Mouse (Mus musculus) neural tube, embryonic 10.5 days (tissue): ENCODE results near the gene Ndst4.
A peak's percentile ranks its signal among the peaks of the same experiment; 100 is the strongest.

Experiments used
- DNase-seq: peaks from one replicate; pipeline ENCODE4 v3.0.0-alpha.2; 2017; ENCODE audit warnings: low spot score; ENCODE audit errors: extremely low spot score

Ndst4 gene

DNA sequence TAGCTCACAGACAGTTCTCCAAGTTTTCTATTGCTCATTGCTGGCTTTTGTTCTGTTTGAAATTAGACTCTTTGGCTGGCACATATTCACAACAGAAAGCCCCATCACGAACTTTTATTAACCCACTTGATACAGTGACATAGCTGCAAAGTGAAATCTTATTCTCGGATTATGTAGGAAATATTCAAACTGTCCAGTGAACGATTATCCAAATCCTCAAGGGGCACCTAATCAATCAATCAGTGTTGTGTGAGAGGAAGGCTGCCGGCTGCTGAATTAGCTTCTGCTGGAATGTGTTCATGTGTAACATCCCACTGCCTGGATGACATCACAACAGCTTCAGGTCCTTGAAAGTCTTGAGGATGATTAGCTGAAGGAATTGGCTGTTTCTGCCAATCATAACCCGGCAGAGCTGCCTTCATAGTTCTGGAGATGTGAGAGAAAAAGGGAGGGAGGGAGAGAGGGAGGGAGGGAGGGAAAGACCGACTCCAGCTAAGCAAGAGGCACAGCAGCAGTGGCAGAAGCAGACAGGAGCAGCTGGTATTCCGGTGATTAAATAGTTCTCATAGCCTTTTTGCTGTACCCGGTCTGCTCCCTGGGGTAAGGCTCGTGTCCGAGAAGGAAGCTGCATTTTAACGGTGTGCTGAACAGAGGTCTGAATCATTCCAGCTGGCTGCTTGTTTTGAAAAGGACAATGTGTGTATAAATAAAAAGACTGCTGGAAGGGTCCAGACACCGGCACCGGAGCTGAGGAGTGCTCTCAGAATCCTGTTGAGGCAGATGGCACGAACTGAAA is at the start of gene Ndst4:
TSS of gene Ndst4 (plus strand) at position 476 of the 796 bp plus-strand sequence.
- peak; percentile 61 for DNase-seq

DNA sequence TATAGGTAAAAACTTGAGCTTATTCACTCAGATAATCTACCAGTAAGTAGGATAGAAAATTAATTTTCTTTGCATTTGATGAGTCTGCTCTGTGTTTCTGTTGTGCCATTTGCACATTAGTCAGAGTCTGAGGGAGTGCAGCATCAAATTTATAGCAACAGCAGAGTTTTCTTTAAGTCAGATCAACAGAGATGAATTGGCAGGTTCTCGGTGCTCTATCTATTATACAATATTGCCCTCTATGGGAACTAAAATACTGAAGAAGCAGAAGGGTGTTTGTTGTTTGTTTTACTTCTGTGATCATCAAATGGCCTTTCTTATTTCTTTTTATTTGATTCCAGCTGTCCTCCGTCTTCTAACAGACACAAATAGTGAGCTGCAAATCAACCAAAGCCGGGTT is 6.4 kb upstream of the Ndst4 start:
- no peak for DNase-seq

DNA sequence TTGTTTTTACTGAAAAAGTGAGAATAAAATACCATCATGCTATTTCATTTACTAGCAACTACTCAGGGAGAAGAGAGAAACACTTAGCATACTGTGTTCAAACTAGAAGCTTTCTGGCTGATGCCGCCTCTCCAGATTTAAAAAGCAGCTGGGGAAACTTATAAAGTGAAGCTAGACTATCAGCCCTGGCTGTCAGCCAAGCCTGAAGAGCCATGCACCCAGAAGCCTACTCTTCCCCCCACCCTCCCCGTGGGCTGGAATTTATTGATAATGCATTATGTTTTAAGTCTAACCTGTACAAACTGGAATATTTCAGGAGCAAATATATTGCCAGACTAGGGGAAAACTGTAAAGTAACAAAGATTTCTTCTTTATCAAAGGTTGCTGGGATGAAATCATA is 2.6 kb downstream of the Ndst4 start:
- no peak for DNase-seq

DNA sequence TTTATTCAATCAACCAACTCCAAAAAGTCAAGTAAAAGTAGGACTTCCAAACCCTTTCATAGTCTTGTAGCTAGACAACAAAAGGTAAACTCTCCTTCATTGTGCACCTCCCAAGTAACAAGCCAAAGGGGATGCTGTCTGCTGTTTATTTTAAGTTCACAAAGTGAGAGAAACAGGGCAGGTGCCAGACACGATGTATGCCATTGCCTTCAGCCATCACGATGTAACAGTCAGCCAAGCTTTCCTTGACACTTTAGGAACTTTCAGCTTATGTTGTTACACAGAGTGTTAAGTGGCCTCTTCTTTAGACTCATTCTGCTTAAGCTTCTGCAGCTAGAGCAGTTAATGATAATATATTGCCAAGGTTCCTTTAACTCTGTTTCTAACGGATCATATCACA is 3.1 kb downstream of the Ndst4 start:
- DNase-seq, result no peak

DNA sequence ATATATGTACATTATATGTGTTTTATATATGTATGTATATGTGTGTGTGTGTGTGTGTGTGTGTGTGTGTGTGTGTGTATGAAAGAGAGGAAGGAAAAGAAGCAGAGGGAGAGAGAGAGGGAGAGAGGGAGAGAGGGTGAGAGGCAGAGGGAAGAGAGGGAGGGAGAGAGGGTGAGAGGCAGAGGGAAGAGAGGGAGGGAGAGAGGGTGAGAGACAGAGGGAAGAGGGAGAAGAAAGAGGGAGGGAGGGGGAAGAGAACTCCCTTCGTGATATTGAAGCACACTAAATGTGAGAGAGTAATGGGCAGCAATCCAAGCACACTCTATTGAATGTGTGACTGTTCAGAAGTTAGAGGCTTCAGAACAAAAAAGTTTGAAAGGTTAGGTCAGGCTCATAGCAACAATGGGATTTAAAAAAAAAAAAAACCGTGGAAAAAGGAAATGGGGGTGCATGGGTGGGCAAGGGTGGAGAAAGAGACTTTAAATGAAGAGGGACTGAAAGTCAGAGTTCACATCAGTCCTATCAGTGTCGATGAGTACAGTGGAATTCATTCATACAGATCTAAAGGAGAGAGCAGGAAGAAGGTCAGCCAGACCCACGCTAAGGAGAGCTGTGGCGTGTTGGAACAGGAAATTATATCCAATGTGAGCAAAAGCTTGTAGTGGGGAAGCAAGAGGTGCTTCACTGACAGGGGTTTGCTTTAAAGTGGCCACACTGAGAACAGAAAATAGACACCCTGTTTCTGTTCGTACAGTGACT is 63.2 kb downstream of the Ndst4 start:
- DNase-seq, result no peak

DNA sequence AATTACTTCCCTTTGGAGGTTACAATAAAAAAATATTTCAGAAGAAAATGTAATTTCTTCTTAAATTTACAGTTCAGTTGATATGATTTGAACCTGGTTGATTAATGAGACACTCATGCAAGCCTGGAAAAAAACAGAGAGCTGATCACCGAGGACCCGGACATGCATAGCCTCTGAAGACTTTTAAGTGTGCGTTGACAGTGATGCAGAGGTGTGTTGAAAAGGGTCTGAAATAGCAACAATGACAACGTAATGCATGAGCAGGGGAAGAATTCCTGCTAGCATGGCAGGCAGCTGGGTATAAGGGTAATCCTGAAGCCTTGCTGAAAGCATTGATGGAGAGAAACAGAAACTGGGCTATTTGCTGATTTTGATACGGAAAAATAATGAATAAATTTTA is 106.2 kb downstream of the Ndst4 start:
- DNase-seq, result no peak

DNA sequence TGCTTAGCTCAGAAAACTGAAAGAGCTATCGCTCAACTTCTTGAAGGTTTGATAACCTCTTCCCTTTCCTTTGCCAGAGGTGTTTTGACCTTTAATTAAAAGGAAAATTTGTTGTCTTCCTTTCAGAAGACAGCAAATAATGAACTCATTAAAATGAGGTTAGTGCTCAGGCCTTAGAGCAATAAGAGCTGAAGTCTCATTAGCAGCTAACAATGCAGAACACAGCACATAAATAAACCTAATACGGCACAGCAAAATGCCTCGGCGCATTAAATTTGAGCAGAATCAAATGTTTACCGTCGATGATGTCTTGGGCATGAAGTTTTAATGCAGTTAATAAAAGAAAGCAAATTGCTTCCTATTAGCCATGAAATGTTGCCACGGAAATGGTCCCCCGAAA is 129.5 kb downstream of the Ndst4 start:
- DNase-seq, result no peak

DNA sequence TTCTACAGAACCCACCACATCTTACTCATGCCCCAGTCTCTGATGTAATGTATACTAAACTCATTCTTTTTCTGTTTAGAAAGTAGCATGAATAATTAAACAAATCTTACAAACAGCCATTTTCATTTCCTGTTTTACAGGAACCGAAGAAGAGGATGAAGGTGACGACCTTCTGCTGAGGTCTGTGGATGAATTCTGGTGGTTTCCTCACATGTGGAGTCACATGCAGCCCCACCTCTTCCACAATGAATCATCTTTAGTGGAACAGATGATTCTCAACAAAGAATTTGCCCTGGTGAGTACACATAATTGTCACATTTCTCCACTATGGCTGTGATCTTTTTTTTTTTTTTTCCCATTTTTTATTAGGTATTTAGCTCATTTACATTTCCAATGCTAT is 166.7 kb downstream of the Ndst4 start:
- no peak for DNase-seq

DNA sequence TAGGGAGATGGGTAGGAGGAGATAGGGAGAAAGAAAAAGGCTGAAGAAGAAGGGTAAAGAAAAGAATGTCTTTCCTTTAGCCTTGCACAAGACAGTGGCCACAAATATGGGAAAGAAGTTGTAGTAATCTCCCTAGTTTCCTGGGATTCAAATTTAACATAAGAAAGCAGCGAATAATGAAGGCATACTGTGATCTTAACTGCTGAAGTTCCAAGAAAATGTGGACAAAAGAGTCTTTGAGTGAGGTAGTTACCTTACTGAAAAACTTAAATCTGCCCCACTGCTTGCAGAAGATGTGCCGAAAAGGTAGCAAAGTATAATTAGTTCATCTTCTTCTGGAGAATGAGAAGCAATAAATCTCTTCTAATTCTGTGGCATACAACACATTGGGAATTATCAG is 228.4 kb downstream of the Ndst4 start:
- no peak for DNase-seq

DNA sequence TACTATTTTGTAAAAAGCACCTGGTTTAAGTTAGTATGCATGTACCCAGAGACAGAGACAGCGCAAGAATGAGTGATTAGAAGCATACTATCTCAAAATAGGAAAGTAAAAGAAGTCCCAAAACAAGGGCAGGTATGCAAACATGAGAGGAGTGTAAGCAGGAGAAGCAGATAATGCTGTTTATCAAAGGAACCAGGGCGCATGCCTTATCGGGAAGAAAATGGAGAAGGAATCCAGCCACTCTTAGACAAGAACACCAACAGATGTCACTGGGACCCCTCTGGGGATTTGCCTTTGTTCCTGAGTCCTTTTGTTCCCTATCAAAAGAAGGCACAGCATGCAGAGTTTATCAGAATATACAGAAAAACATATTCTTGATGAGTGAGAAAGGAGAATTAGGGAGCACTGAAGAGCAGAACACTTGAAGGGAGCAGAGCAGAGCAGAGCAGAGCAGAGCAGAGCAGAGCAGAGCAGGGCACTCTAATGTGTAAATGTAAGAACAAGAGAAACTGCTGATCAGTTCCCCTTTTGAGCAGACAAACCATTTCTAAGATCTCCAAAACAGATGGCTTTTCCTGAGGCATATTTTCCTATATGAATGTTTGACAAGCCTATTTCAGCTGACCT is 251.2 kb downstream of the Ndst4 start:
- DNase-seq, result no peak

DNA sequence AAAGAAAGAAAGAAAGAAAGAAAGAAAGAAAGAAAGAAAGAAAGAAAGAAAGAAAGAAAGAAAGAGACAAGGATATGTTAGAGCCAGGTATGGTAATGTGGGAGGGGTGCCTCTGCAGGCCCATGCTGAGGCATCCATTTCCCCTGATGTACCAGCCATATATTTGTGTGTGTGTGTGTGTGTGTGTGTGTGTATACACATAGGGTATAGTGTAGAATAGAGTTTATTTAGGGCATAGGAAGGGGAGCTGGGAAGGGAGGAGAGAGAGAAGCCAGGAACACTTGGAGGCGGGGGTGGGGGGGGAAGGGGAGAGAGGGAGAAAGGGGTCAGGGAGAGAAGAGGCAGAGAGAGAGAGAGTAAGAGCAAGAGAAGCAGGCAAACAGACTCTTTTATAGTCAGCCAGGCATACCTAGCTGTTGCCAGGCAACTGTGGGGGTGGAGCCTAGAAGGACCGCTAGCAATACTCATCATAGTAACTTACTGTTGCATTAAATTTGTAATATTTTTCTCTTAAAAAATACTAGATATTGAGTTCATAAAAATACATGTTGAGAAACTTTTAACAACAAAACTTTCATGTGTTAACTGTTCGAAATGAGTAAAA is 256.3 kb downstream of the Ndst4 start:
- no peak for DNase-seq

DNA sequence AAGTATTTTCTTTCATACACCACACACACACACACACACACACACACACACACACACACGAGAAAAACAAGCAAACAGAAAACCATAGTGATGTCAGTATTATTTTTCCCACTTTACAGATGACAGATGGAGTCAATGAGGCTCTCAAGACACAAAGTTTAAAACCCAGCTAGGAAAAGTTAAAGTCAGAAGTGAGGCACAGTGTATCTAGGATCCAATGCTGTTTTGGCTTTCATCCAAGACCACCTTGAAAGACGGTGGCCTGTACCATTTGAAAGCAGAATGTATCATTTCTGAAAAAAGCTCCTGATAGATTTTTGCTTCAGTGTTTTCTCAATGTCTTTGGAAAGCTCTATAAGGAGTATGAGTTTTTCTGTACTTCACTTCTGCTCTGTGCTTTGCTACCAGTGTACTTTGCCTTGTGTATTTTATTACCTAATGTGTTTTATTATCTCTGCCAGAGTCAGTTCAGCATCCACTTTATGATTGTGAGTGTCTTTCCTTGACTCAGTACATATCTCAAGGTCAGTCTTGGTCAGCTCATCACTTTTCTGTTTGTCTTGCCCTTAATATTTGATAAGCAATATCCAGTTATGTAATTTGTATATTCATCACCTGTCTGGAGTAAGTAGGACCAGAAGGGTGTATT is 257.1 kb downstream of the Ndst4 start:
- DNase-seq, result no peak

DNA sequence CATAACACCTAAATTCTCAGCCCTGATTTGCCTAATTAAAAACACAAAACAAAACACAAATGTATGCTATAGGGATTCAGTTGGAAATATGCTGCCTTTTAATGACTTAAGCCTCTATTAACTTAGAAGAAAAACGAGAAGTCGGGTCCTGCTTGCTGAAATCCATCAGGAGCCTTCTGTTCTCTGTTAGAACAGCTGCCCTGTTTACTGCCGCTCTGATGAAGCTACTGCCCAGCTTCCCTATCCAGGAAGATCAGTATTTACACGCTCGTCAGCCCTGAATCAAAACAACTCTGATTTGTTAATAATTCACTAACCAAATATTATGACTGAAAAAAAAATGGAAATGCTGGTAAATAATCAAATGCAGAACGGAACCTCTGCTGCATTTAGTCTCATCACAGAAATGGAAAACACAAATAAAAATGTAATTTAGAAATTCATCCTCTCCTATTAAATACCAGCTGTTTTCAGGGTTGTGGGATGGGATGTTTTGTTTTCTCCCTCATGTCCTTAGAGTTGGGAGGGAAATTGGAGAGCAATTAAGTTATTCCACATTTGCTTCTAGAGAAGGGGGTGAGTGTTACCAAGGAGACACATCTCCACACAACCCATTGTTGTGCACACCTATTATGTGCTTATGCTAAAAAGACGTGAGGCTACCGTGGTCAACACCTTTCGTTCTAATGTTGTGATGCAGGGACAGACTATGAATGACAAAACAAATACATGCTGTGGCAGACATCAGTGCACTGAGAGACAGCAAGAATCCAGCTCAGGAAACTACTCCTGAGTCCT is 270.3 kb downstream of the Ndst4 start:
- no peak for DNase-seq

DNA sequence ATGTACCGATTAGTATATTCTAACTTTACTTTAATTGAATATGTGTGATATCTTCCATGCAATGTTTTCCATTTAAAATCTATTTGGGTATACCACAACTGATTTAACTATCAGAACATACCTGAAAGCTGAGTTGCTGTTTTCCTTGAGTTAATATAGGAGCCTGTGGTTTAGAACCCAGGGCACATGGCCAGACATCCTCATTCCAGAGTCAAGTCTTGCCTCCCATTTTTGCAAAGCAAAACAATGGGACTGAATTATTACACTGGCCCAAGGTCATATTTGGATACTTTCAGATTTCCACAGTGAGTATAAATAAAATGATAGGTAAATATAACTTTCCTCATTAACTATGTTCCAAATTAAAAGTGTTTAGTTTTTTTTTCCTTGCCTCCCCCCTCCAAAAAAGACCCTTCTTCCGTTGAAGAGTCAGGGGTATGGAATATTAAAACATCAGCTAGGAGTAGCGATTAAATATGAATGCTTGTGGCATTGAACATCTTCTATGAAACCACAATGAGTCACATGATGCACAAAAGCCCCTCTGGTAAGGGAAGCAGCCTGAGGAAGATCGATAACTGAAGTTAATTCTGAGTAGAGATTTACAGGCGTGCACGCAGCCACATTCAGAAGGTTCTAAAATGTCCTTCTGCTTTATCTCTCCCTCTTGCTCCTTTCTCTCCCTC is 271.5 kb downstream of the Ndst4 start:
- no peak for DNase-seq

DNA sequence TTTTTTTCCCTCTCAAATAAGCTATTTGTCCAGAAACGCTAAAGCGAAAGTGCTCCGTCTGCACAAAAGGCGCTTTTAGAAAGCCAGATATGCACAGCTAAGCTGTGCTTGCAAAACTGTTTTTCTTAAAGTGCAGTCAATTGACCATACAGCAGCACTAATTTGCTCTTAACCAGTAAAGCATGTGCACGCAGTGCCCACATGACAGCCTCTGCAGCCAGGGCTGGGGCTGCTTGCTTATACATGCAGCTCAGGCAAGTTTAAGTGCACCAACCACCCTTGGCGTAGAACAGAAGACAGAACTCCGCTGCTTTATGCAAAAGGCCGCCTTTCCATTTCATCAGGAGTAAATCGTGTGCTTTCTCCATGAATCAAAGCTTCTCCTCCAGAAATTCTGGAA is 275.0 kb downstream of the Ndst4 start:
- DNase-seq, result no peak

DNA sequence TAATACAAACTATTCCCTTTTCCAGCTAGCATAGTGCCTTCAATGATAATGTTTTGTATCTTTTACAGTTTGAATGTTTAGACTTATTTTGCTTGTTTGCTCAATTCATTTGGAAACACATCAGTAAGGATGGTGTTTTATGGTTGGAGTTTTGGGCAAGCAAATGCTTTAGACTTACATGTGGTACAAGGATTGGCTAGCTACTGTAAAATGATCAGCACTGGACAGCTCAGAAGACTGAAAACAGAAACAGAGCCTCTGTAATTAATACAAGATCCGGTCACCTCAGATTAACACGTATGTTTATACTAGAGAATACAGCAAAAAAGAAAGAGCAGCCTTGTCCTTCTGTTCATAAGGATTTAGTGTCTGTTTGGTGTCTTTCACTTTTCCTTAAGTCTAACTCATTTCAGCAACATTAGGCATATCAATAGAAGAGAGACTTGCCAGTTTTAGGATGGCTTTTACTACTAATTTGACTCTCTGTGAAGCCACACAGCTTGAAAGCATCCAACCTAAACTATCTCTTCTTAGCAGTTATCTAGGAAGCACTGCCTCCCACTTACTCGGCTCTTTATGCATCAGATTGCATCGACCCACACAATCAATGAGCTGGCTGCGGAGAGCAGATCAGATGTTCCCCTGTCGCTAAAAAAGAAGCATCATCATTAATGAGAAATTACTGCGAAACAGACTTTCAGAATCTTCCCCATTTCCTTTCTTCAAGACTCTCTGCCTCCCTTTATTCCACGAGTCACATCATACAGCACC is 279.8 kb downstream of the Ndst4 start:
- no peak for DNase-seq

DNA sequence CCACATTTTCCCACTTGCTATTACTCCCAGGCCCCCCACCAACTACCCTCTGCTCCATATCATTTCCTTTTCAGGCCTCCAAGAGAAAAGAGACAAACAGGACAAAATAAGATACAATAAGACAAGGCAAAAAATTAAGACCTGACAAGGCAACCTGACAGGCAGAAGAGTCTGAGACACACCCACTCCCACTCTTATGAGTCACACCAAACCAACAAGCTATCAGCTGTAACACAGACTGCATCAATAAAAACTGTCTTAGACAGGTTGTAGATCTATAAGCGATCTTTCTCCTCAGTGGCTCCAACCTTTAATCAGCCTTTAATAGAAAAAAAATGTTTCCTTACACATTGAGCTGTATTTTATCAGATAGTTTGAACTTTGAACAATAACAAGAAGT is 280.7 kb downstream of the Ndst4 start:
- no peak for DNase-seq

DNA sequence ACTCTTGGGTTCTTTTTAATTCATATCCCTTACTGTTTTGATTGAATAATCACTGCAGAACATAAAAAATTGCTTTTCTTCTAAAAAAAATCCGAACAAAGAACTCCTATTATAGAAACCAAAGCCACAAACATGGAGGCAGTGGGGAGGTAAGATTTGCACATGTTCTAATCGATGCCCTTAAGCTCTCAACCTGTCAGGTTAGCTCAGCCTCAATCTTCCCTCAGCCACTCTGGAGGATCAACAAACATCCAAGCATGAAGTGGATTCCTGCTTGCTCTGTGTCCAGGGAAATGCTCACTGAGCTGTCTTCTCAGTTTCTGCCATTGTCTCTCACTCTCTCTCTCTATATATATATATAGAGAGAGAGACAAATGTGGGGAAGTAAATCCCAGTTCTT is 283.7 kb downstream of the Ndst4 start:
- DNase-seq, result no peak

DNA sequence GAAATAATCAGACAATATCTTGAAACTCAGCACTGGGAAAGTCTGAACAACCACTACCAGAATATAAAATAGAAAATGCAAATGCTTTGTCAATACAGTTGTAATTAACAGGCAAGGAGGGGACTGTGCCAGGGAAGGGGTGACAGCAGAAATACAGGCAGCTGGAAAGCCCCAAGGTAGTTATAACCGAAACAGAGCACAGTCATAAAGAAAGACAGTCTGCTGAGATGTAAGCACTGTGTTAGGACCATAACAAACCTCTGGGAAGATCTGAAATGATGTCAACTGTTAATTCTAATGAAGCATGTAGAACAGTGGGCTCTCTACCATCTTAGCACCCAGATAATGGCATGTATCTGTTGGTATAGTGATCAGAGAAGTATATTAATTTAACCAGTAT is 287.1 kb downstream of the Ndst4 start:
- DNase-seq, result no peak
